7 mouse cellular contexts compared by ENCODE assay signal in genomic region chr12:80736464-80737282, GRCm38 (mm10). TPM values are rescaled to one million over a fixed set of nuclear protein-coding genes. Genes with fewer than 3 reads are reported as not detected.
DNase-seq lines count a peak whose midpoint lies in the region; ATAC-seq and TF ChIP-seq lines count a peak whose summit lies in the region.

No protein-coding gene starts in this region.

- no peak overlapping the region for H3K4me3 ChIP-seq in lung, embryonic 16.5 days (ENCODE audit: low read length)
- no peak overlapping the region for H3K4me3 ChIP-seq in hindbrain, embryonic 11.5 days (ENCODE audit: low read depth, low read length)
- H3K4me3 ChIP-seq in limb, embryonic 14.5 days (replicated peaks; ENCODE audit: low read length): no peak overlapping the region

- peak; percentile 47; the same call in 1 of the 2 replicates for ATAC-seq in lung, embryonic 16.5 days (ENCODE audit: low read depth)
- peak; percentile 68 for ATAC-seq in hindbrain, embryonic 11.5 days (ENCODE audit: low FRiP score)
- ATAC-seq in limb, embryonic 14.5 days (ENCODE audit: low FRiP score, low read depth): no peak

- H3K9me3 ChIP-seq in lung, embryonic 16.5 days (ENCODE audit: control insufficient read depth, low read length): no peaks in the 10 kb centered on the region
- H3K9me3 ChIP-seq in hindbrain, embryonic 11.5 days (ENCODE audit: control insufficient read depth, low read length): no peaks in the 10 kb centered on the region
- no peaks in the 10 kb centered on the region for H3K9me3 ChIP-seq in limb, embryonic 14.5 days (ENCODE audit: control insufficient read depth, low read length)

- no peak for TF ChIP-seq POLR2A in limb, embryonic 14.5 days (IDR thresholded peaks at IDR 0.05; ENCODE audit: borderline replicate concordance, extremely low read depth, insufficient read depth, insufficient read length)

- DNase-seq in lung, postnatal 25 days (ENCODE audit: low spot score): no peak
- peak; percentile 79 for DNase-seq in embryo, embryonic 11 days
- peak; percentile 80 for DNase-seq in hindbrain, embryonic 11.5 days (ENCODE audit: low spot score)
- peak; percentile 66 for DNase-seq in limb, embryonic 14.5 days (ENCODE audit: low spot score)
- DNase-seq in right cerebral cortex, postnatal 25 days: peak; percentile 73
- no peak for DNase-seq in adrenal gland, adult 18-20 months (ENCODE audit: low spot score in 2 of 2)

- no peaks in the 10 kb centered on the region for H3K4me1 ChIP-seq in lung, embryonic 16.5 days (replicated peaks; ENCODE audit: control insufficient read depth, insufficient read depth, low read length)
- H3K4me1 ChIP-seq in hindbrain, embryonic 11.5 days (replicated peaks; ENCODE audit: control insufficient read depth, insufficient read depth, low read length): peaks cover 5% of the 10 kb centered on the region
- peaks cover 11% of the 10 kb centered on the region for H3K4me1 ChIP-seq in limb, embryonic 14.5 days (ENCODE audit: control insufficient read depth, insufficient read depth, low read length)

- no peaks in the 10 kb centered on the region for H3K36me3 ChIP-seq in lung, embryonic 16.5 days (ENCODE audit: control insufficient read depth, insufficient read depth, low read length)
- no peaks in the 10 kb centered on the region for H3K36me3 ChIP-seq in hindbrain, embryonic 11.5 days (ENCODE audit: control insufficient read depth, insufficient read depth, low read length)
- no peaks in the 10 kb centered on the region for H3K36me3 ChIP-seq in limb, embryonic 14.5 days (ENCODE audit: control insufficient read depth, insufficient read depth, low read length)

- no peak overlapping the region for H3K27ac ChIP-seq in lung, embryonic 16.5 days (ENCODE audit: low read length)
- H3K27ac ChIP-seq in hindbrain, embryonic 11.5 days (ENCODE audit: low read depth, low read length): peak overlapping the region; percentile 61
- no peak overlapping the region for H3K27ac ChIP-seq in limb, embryonic 14.5 days (replicated peaks; ENCODE audit: low read depth, low read length)

- H3K27me3 ChIP-seq in lung, embryonic 16.5 days (ENCODE audit: control insufficient read depth, insufficient read depth, low read depth, low read length): no peaks in the 10 kb centered on the region
- no peaks in the 10 kb centered on the region for H3K27me3 ChIP-seq in hindbrain, embryonic 11.5 days (ENCODE audit: control insufficient read depth, insufficient read depth, low read length)
- H3K27me3 ChIP-seq in limb, embryonic 14.5 days (ENCODE audit: control insufficient read depth, insufficient read depth, low read length): no peaks in the 10 kb centered on the region; the same call in 1 of the 2 replicates

- WGBS in lung, embryonic 16.5 days: 18% methylated on average over 13 of the region's 13 CpGs
- WGBS in hindbrain, embryonic 11.5 days: 24% methylated on average over 13 of the region's 13 CpGs
- WGBS in limb, embryonic 14.5 days: 22% methylated on average over 13 of the region's 13 CpGs

- no peak overlapping the region for H3K9ac ChIP-seq in lung, embryonic 16.5 days (ENCODE audit: low read length)
- peak overlapping the region; percentile 16; the same call in 1 of the 2 replicates for H3K9ac ChIP-seq in hindbrain, embryonic 11.5 days (ENCODE audit: low read depth, low read length)
- H3K9ac ChIP-seq in limb, embryonic 14.5 days (ENCODE audit: low read depth, low read length, severe bottlenecking): 0 out of 2 replicates have a peak overlapping the region, but pooled peaks have one; percentile 2

- H3K4me2 ChIP-seq in lung, embryonic 16.5 days (ENCODE audit: low read depth, low read length): no peak overlapping the region
- H3K4me2 ChIP-seq in hindbrain, embryonic 11.5 days (replicated peaks; ENCODE audit: low read depth, low read length): no peak overlapping the region
- H3K4me2 ChIP-seq in limb, embryonic 14.5 days (replicated peaks; ENCODE audit: low read depth, low read length, severe bottlenecking): no peak overlapping the region

RNA-seq across cellular contexts. Expression of gene Ccdc177, which starts 23.8 kb away (rescaled TPM):
- polyA plus RNA-seq in lung, embryonic 16.5 days (2015; fragmentation: Nextera tagmentation; extraction: Ambion mirVana): 0.06 TPM in 1 of 2 replicates, not detected in the other
- 3.9 and 4.6 TPM in 2 replicates for polyA plus RNA-seq in hindbrain, embryonic 11.5 days (2014; fragmentation: Nextera tagmentation; extraction: Ambion mirVana)
- polyA plus RNA-seq in limb, embryonic 14.5 days (2012; rRNA removed): 0.08 and 0.10 TPM in 2 replicates
- polyA plus RNA-seq in limb, embryonic 14.5 days (2014; fragmentation: Nextera tagmentation; extraction: Ambion mirVana): 0.04 and 0.07 TPM in 2 replicates
- total RNA-seq in adrenal gland, adult 18-20 months (2021): not detected

RNA-seq across cellular contexts. Expression of gene Plekhd1, which starts 44.3 kb away (rescaled TPM):
- 3.6 and 4.1 TPM in 2 replicates for polyA plus RNA-seq in lung, embryonic 16.5 days (2015; fragmentation: Nextera tagmentation; extraction: Ambion mirVana)
- 1.1 and 1.2 TPM in 2 replicates for polyA plus RNA-seq in hindbrain, embryonic 11.5 days (2014; fragmentation: Nextera tagmentation; extraction: Ambion mirVana)
- polyA plus RNA-seq in limb, embryonic 14.5 days (2012; rRNA removed): 0.29 and 0.33 TPM in 2 replicates
- polyA plus RNA-seq in limb, embryonic 14.5 days (2014; fragmentation: Nextera tagmentation; extraction: Ambion mirVana): 0.12 and 0.18 TPM in 2 replicates
- total RNA-seq in adrenal gland, adult 18-20 months (2021): not detected

RNA-seq across cellular contexts. Expression of gene Susd6, which starts 53.6 kb away (rescaled TPM):
- polyA plus RNA-seq in lung, embryonic 16.5 days (2015; fragmentation: Nextera tagmentation; extraction: Ambion mirVana): 21.9 and 22.8 TPM in 2 replicates
- polyA plus RNA-seq in hindbrain, embryonic 11.5 days (2014; fragmentation: Nextera tagmentation; extraction: Ambion mirVana): 17.7 and 18.2 TPM in 2 replicates
- 28.6 and 32.2 TPM in 2 replicates for polyA plus RNA-seq in limb, embryonic 14.5 days (2012; rRNA removed)
- 22.3 and 24.9 TPM in 2 replicates for polyA plus RNA-seq in limb, embryonic 14.5 days (2014; fragmentation: Nextera tagmentation; extraction: Ambion mirVana)
- 10 to 100 TPM; 48.2 to 56.2 TPM for total RNA-seq in adrenal gland, adult 18-20 months (2021)

Comparison
In these comparisons a context has a peak if more than half of its experiments do, and no peak if none do; other contexts are left out.
1. DNase-seq: peak in embryo, embryonic 11 days (single experiment), hindbrain, embryonic 11.5 days (single experiment), limb, embryonic 14.5 days (single experiment) and right cerebral cortex, postnatal 25 days (single experiment); none in lung, postnatal 25 days (single experiment) and adrenal gland, adult 18-20 months (0 of 2).